In the genomic region with DNA sequence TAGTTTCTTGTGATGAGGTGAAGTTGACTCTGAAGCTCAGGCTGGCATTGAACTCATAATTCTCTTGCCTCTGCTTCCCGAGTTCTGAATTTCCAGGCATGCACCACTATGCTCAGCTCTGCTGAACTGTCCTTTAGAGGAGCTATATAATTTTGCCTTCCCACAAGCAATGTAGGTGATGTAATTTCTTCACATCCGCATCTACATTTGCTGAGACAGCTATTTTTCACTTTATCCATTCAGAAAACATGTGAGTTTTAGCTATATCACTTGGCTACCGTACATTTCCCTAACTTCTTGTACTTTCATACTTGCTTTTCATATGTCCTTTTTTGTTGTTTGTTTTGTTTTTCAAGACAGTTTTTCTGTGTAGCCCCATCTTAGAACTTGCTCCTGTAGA, we compare ENCODE assay signal across 16 mouse cellular contexts.
"Had no signal": no experiment of that assay in that cellular context is flagged by ENCODE, and none has a peak within 500 bp of the region (broad histone marks: within the 10 kb centered on the region; RNA-seq: fewer than 3 reads in every experiment).

No protein-coding gene starts in this region.

- H3K27me3 ChIP-seq: neural tube, embryonic 12.5 days; neural tube, embryonic 13.5 days; neural tube, embryonic 15.5 days; stomach, embryonic 15.5 days had no signal

- H3K36me3 ChIP-seq: neural tube, embryonic 15.5 days had no signal

- DNase-seq: retina, postnatal 1 day; right cerebral cortex, adult 18-20 months; right cerebral cortex, postnatal 14 days; right cerebral cortex, postnatal 25 days; right cerebral cortex, postnatal 4 days; spleen, adult 18-20 months; thymus, adult 2 months; thymus, postnatal 14 days; thymus, postnatal 25 days; thymus, postnatal 36 days; thymus, postnatal 4 days had no signal

- H3K27ac ChIP-seq: neural tube, embryonic 12.5 days; neural tube, embryonic 13.5 days; neural tube, embryonic 15.5 days; stomach, embryonic 15.5 days; stomach, postnatal 0 days had no signal

- H3K4me2 ChIP-seq: neural tube, embryonic 12.5 days; neural tube, embryonic 13.5 days; neural tube, embryonic 15.5 days; stomach, embryonic 15.5 days had no signal

- H3K4me1 ChIP-seq: neural tube, embryonic 12.5 days; neural tube, embryonic 13.5 days; neural tube, embryonic 15.5 days; stomach, embryonic 15.5 days had no signal

- H3K9ac ChIP-seq: neural tube, embryonic 12.5 days; neural tube, embryonic 13.5 days; neural tube, embryonic 15.5 days; stomach, embryonic 15.5 days had no signal

- H3K9me3 ChIP-seq: neural tube, embryonic 12.5 days; neural tube, embryonic 13.5 days; neural tube, embryonic 15.5 days; stomach, embryonic 15.5 days had no signal

- H3K4me3 ChIP-seq: neural tube, embryonic 12.5 days; neural tube, embryonic 13.5 days; neural tube, embryonic 15.5 days; stomach, embryonic 15.5 days had no signal
